Mouse (Mus musculus) lung, embryonic 14.5 days (tissue): ENCODE measurements around the gene Atf7ip2. TPM values are rescaled to one million over a fixed set of nuclear protein-coding genes. Genes with fewer than 3 reads are reported as not detected.
"Not testable (repeated sequence)": the region's sequence is repeated elsewhere in the genome, so short reads cannot be mapped to it uniquely, and the experiment has no call there.

ENCODE experiments used
- ATAC-seq: fragments of 200-750 bp; cut with Nextera tagmentation; 2 replicates; pipeline ENCODE4 v1.8.0; 2017; ENCODE audit warnings: mild to moderate bottlenecking, moderate TSS enrichment, moderate library complexity; ENCODE audit not compliant: insufficient read depth
- DNase-seq: peaks from one replicate; pipeline ENCODE4 v3.0.0-alpha.2; 2015
- H3K27ac ChIP-seq: fragments of 300-500 bp; sonication (generic); 2 replicates; pipeline ENCODE4 v1.5.1; 2014; ENCODE audit warnings: low read depth, mild to moderate bottlenecking, moderate library complexity
- H3K27me3 ChIP-seq: fragments of 300-500 bp; sonication (generic); 2 replicates; pipeline ENCODE4 v1.6.1; 2014; ENCODE audit warnings: low read length, control low read depth; ENCODE audit not compliant: insufficient read depth
- H3K36me3 ChIP-seq: fragments of 300-500 bp; sonication (generic); 2 replicates; pipeline ENCODE4 v1.6.1; 2014; ENCODE audit warnings: control low read depth; ENCODE audit not compliant: insufficient read depth
- H3K4me1 ChIP-seq: fragments of 300-500 bp; sonication (generic); 2 replicates; pipeline ENCODE4 v1.6.1; 2014; ENCODE audit warnings: antibody characterized with exemption, control low read depth; ENCODE audit not compliant: insufficient read depth
- H3K4me2 ChIP-seq: fragments of 300-500 bp; sonication (generic); 2 replicates; pipeline ENCODE4 v1.6.1; 2014; ENCODE audit warnings: mild to moderate bottlenecking
- H3K4me3 ChIP-seq: fragments of 300-500 bp; sonication (generic); 2 replicates; pipeline ENCODE4 v1.5.1; 2014; ENCODE audit warnings: low read depth, low read length
- H3K9ac ChIP-seq: fragments of 300-500 bp; sonication (generic); 2 replicates; pipeline ENCODE4 v1.6.1; 2014
- H3K9me3 ChIP-seq: fragments of 300-500 bp; sonication (generic); 2 replicates; pipeline ENCODE4 v1.6.1; 2016; ENCODE audit warnings: low read depth, low read length, control low read depth
- CTCF ChIP-seq: IDR thresholded peaks from 2 replicates; pipeline ENCODE4 v1.5.1; 2016; ENCODE audit warnings: antibody characterized with exemption, low read depth
- WGBS: fragments of 180-500 bp; shearing (Covaris S2); extraction: QIAGEN DNeasy Blood & Tissue Kit; methylation state at CpG from one replicate; pipeline ENCODE4 v1.1.7; 2014; 5-methylcytosine and 5-hydroxymethylcytosine counted together
- polyA plus RNA-seq: library from polyadenylated mRNA; unstranded; fragments of >200 nt; fragmentation: Nextera tagmentation; extraction: Ambion mirVana; gene quantifications from 2 replicates; pipeline ENCODE4 v1.2.1, GENCODE M21; 2014

Gene Atf7ip2
- polyA plus RNA-seq, 1 experiment from 2014 or later = 2.5 TPM

GRCm38 (mm10) chr16:10208777-10209176 lies 16.3 kb downstream of the Atf7ip2 start:
- Histone ChIP-seq H3K9me3 (no peaks in the 10 kb centered on the region), H3K27ac (no peak overlapping the region), H3K9ac (no peak overlapping the region), H3K27me3 (no peaks in the 10 kb centered on the region), H3K4me1 (no peaks in the 10 kb centered on the region), H3K36me3 (no peaks in the 10 kb centered on the region), H3K4me2 (no peak overlapping the region), H3K4me3 (no peak overlapping the region)
- TF ChIP-seq CTCF = no peak
- WGBS = 81% methylated on average over 1 of the region's 1 CpGs
- peak; percentile 4 for DNase-seq
- no peak for ATAC-seq

GRCm38 (mm10) chr16:10216366-10216765 lies 23.9 kb downstream of the Atf7ip2 start:
- WGBS = 78% methylated on average over 1 of the region's 1 CpGs
- H3K9ac ChIP-seq = not testable (repeated sequence)

DNA sequence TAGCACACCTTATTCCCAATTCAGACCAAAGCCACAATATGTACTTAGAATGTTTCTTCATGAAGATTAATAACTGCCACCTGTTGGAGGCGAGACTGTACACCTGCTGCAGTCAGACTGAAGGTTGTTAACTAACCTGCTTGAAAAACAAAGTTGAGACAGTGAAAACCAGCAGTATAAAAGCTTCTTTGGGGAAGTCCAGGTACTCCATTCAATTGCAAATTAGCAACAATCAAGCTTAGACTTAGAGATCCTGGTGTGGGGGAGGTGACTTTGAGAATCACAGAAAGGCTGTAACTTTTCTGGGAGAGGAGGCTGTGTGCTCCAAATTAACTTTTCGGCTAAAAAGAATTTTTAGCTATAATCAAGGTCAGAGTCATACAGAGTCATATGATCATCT lies 24.5 kb downstream of the Atf7ip2 start:
- not testable (repeated sequence) for H3K4me2 ChIP-seq, ATAC-seq
- WGBS = 82% methylated on average over 2 of the region's 2 CpGs

More at GRCm38 (mm10) chr16:10216366-10216765, 23.9 kb downstream of the Atf7ip2 start:
- H3K27ac ChIP-seq, H3K4me2 ChIP-seq, DNase-seq, H3K36me3 ChIP-seq, ATAC-seq, H3K4me1 ChIP-seq, H3K27me3 ChIP-seq, H3K4me3 ChIP-seq, H3K9me3 ChIP-seq: not testable (repeated sequence)

GRCm38 (mm10) chr16:10227361-10227760 lies 34.8 kb downstream of the Atf7ip2 start:
- TF ChIP-seq CTCF = no peak
- no peak overlapping the region for H3K4me3 ChIP-seq
- H3K4me2 ChIP-seq = no peak overlapping the region
- H3K36me3 ChIP-seq = no peaks in the 10 kb centered on the region
- ATAC-seq = no peak
- H3K9ac ChIP-seq = no peak overlapping the region
- WGBS = 54% methylated on average over 2 of the region's 2 CpGs
- H3K9me3 ChIP-seq = no peaks in the 10 kb centered on the region
- no peak overlapping the region for H3K27ac ChIP-seq
- H3K4me1 ChIP-seq = no peaks in the 10 kb centered on the region
- no peaks in the 10 kb centered on the region for H3K27me3 ChIP-seq
- no peak for DNase-seq

More for the DNA sequence above, 24.5 kb downstream of the Atf7ip2 start:
- not testable (repeated sequence) for DNase-seq, H3K27me3 ChIP-seq, H3K9ac ChIP-seq, H3K9me3 ChIP-seq, H3K27ac ChIP-seq, H3K4me3 ChIP-seq, H3K4me1 ChIP-seq, H3K36me3 ChIP-seq

DNA sequence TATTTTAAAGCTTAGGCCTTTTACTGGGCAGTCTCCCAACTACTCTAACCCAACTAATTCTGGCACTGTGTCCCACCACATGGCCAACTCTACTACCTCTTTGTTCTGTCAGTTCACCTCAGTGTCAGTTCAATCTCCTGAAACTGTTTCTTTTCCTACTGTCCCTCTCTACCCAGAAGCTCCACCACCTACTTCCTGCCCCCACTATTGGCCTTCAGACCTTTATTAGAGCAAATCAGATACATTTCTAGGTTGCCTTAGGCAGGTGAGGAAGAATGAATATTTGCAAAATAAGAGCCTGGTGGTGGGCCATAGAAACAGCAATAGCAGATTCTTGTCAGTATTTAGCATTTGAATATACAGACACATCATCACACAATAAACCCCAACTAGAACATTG lies 44.1 kb downstream of the Atf7ip2 start:
- Histone ChIP-seq H3K4me2 (no peak overlapping the region), H3K9ac (no peak overlapping the region), H3K36me3 (no peaks in the 10 kb centered on the region), H3K9me3 (no peaks in the 10 kb centered on the region), H3K27ac (no peak overlapping the region), H3K27me3 (no peaks in the 10 kb centered on the region), H3K4me3 (no peak overlapping the region), H3K4me1 (no peaks in the 10 kb centered on the region)
- no peak for DNase-seq
- TF ChIP-seq CTCF = no peak
- ATAC-seq = no peak

GRCm38 (mm10) chr16:10253993-10254392 lies 61.5 kb downstream of the Atf7ip2 start:
- Histone ChIP-seq H3K4me1 (no peaks in the 10 kb centered on the region), H3K9ac (no peak overlapping the region), H3K9me3 (no peaks in the 10 kb centered on the region), H3K27me3 (no peaks in the 10 kb centered on the region), H3K36me3 (no peaks in the 10 kb centered on the region), H3K4me3 (no peak overlapping the region), H3K27ac (no peak overlapping the region), H3K4me2 (no peak overlapping the region)
- ATAC-seq = no peak
- no peak for DNase-seq
- no peak for TF ChIP-seq CTCF
- WGBS = 53% methylated on average over 1 of the region's 1 CpGs

DNA sequence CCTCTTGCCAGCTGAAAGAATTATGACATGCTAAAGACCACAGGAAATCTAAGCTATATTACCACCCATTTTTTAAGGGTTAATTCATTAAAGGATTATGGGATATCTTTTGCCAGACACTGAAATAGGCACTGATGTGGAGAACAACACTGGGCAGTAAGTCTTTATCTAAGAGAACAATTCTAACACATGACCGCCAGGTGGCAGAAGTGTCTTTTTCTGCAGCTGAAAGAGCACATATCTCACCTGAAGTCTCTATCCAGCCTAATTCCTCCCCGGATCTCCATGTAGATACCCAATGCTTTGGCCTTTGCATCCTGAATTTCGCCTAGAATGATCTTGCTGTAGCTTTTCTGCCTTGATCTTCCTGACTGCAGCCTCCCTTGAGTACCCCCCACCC lies 79.7 kb downstream of the Atf7ip2 start:
- H3K9ac ChIP-seq = no peak overlapping the region
- no peaks in the 10 kb centered on the region for H3K4me1 ChIP-seq
- ATAC-seq = no peak
- no peaks in the 10 kb centered on the region for H3K9me3 ChIP-seq
- no peaks in the 10 kb centered on the region for H3K27me3 ChIP-seq
- H3K4me2 ChIP-seq = no peak overlapping the region
- no peaks in the 10 kb centered on the region for H3K36me3 ChIP-seq
- WGBS = 20% methylated on average over 3 of the region's 3 CpGs
- H3K27ac ChIP-seq = no peak overlapping the region
- no peak overlapping the region for H3K4me3 ChIP-seq
- TF ChIP-seq CTCF = peak; percentile 73
- peak; percentile 83 for DNase-seq

GRCm38 (mm10) chr16:10274465-10274864 lies 82.0 kb downstream of the Atf7ip2 start:
- 58% methylated on average over 4 of the region's 4 CpGs for WGBS
- Histone ChIP-seq H3K4me3 (no peak overlapping the region), H3K36me3 (no peaks in the 10 kb centered on the region), H3K9me3 (no peaks in the 10 kb centered on the region), H3K27ac (no peak overlapping the region), H3K4me2 (no peak overlapping the region), H3K27me3 (no peaks in the 10 kb centered on the region), H3K4me1 (no peaks in the 10 kb centered on the region), H3K9ac (no peak overlapping the region)
- DNase-seq = no peak
- no peak for ATAC-seq
- TF ChIP-seq CTCF = peak; percentile 27

GRCm38 (mm10) chr16:10276778-10277177 lies 84.3 kb downstream of the Atf7ip2 start:
- not testable (repeated sequence) for H3K4me1 ChIP-seq, H3K4me3 ChIP-seq, ATAC-seq, DNase-seq, H3K9me3 ChIP-seq, H3K36me3 ChIP-seq, H3K9ac ChIP-seq, H3K27me3 ChIP-seq, H3K4me2 ChIP-seq, H3K27ac ChIP-seq
- 75% methylated on average over 5 of the region's 5 CpGs for WGBS
